ENCODE assay signal across 11 mouse cellular contexts in the genomic region with DNA sequence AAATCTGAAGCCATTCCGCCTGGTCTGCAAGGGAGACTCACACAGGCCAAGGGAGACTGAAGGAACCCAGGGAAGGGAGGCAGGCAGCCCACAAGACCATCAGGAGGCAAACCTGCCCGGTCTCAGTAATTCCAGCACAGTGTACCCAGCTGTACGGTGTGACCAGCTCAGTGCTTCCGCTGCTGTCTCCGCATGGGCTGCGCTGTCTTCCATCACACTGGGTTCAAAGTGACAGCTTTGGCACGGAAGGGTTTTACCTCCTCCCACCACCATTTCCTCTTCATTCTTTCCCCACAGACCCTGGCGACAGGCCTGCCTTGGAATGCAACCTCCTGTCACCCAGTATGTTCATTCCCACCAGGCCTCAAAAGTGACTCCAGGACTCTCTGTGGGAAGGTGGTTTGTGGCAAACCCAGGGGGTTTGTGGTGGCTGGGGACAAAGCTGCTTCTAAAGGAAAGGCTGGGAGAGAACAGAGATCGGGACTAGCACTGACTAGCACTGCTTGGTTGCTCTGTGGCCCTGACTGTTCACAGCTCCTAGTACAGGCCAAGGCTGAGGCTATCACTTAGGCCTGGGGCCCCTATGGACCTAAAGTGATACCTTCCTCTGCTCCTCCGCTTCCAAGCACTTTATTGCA.
DNase-seq lines count a peak whose midpoint lies in the region; ATAC-seq lines count a peak whose summit lies in the region.
"Had no signal": no experiment of that assay in that cellular context is flagged by ENCODE, and none has a peak within 500 bp of the region (broad histone marks: within the 10 kb centered on the region; RNA-seq: fewer than 3 reads in every experiment).

No protein-coding gene starts in this region.

- DNase-seq in heart, postnatal 36 days, result no peak
- DNase-seq in embryo, embryonic 10.5 days (ENCODE audit: low spot score), result peak; percentile 20
- DNase-seq in hindbrain, embryonic 10.5 days (ENCODE audit: low spot score), result peak; percentile 5
- peak; percentile 19 for DNase-seq in lung, postnatal 36 days
- DNase-seq in spleen, adult 18-20 months, result no peak
- DNase-seq in gastrocnemius, adult 8-10 months (ENCODE audit: low spot score in 2 of 2), result no peak
- DNase-seq in cerebellum, adult 18-20 months, result no peak
- DNase-seq: cerebellum, adult 8-10 months had no signal

- WGBS in heart, embryonic 12.5 days, result 29% methylated on average over 10 of the region's 10 CpGs
- 53% methylated on average over 10 of the region's 10 CpGs for WGBS in hindbrain, embryonic 10.5 days

- no peak overlapping the region for H3K9ac ChIP-seq in heart, embryonic 12.5 days

- intact Hi-C loops in heart, postnatal 36 days (cut with DNase I), result no loop called here

- H3K9me3 ChIP-seq in heart, embryonic 12.5 days (replicated peaks), result no peaks in the 10 kb centered on the region
- H3K9me3 ChIP-seq in hindbrain, embryonic 10.5 days, result no peaks in the 10 kb centered on the region

- H3K27me3 ChIP-seq in heart, embryonic 12.5 days (replicated peaks), result no peaks in the 10 kb centered on the region
- H3K27me3 ChIP-seq in hindbrain, embryonic 10.5 days (ENCODE audit: insufficient read depth, poor library complexity, severe bottlenecking), result no peaks in the 10 kb centered on the region

- H3K36me3 ChIP-seq in heart, embryonic 12.5 days, result no peaks in the 10 kb centered on the region
- no peaks in the 10 kb centered on the region for H3K36me3 ChIP-seq in hindbrain, embryonic 10.5 days

- H3K4me2 ChIP-seq in heart, embryonic 12.5 days, result no peak overlapping the region

- H3K27ac ChIP-seq in heart, embryonic 12.5 days (ENCODE audit: poor library complexity, severe bottlenecking), result peak overlapping the region; percentile 81
- H3K27ac ChIP-seq in hindbrain, embryonic 10.5 days, result peak overlapping the region; percentile 35; the same call in 1 of the 2 replicates
- H3K27ac ChIP-seq: heart, adult 2 months had no signal

- no peak overlapping the region for H3K4me3 ChIP-seq in heart, embryonic 12.5 days
- H3K4me3 ChIP-seq in hindbrain, embryonic 10.5 days, result no peak overlapping the region
- H3K4me3 ChIP-seq: heart, adult 2 months had no signal

- peak; percentile 89 for ATAC-seq in heart, embryonic 12.5 days (ENCODE audit: insufficient number of reproducible peaks, low FRiP score)
- ATAC-seq: activated CD4-positive, CD25-positive, alpha-beta regulatory T cell, adult 4 months had no signal

- H3K4me1 ChIP-seq in heart, embryonic 12.5 days (replicated peaks), result peaks cover 28% of the 10 kb centered on the region
- peaks cover 10% of the 10 kb centered on the region for H3K4me1 ChIP-seq in hindbrain, embryonic 10.5 days (replicated peaks)

Comparison
In these comparisons a context has a peak if more than half of its experiments do, and no peak if none do; other contexts are left out.
1. DNase-seq: peak in embryo, embryonic 10.5 days (single experiment), hindbrain, embryonic 10.5 days (single experiment) and lung, postnatal 36 days (single experiment); none in heart, postnatal 36 days (0 of 2), spleen, adult 18-20 months (0 of 2), gastrocnemius, adult 8-10 months (0 of 2) and cerebellum, adult 18-20 months (0 of 2).